Mouse (Mus musculus) midbrain, postnatal 0 days (tissue): ENCODE measurements around the gene Hmces. TPM values are rescaled to one million over a fixed set of nuclear protein-coding genes. Genes with fewer than 3 reads are reported as not detected.

Experiments used
- ATAC-seq: fragments of 200-750 bp; cut with Nextera tagmentation; 2 replicates; pipeline ENCODE4 v1.8.0; 2017; ENCODE audit warnings: moderate number of reproducible peaks, mild to moderate bottlenecking, moderate TSS enrichment, moderate library complexity; ENCODE audit not compliant: low FRiP score
- DNase-seq: peaks from one replicate; pipeline ENCODE4 v3.0.0-alpha.2; 2015; ENCODE audit warnings: low spot score
- H3K27ac ChIP-seq: fragments of 300-500 bp; sonication (generic); 2 replicates; pipeline ENCODE4 v1.5.1; 2014; ENCODE audit warnings: low read depth, mild to moderate bottlenecking, low read length, mixed read lengths
- H3K27me3 ChIP-seq: fragments of 300-500 bp; sonication (generic); 2 replicates; pipeline ENCODE4 v1.6.1; 2014; ENCODE audit warnings: low read length, control low read depth, mixed read lengths; ENCODE audit not compliant: insufficient read depth
- H3K36me3 ChIP-seq: fragments of 300-500 bp; sonication (generic); 2 replicates; pipeline ENCODE4 v1.6.1; 2014; ENCODE audit warnings: low read length, control low read depth, mixed read lengths; ENCODE audit not compliant: insufficient read depth
- H3K4me1 ChIP-seq: fragments of 300-500 bp; sonication (generic); 2 replicates; pipeline ENCODE4 v1.6.1; 2014; ENCODE audit warnings: mild to moderate bottlenecking, control low read depth, antibody characterized with exemption, low read length, mixed read lengths; ENCODE audit not compliant: insufficient read depth
- H3K4me2 ChIP-seq: fragments of 300-500 bp; sonication (generic); 2 replicates; pipeline ENCODE4 v1.6.1; 2014; ENCODE audit warnings: low read depth, mild to moderate bottlenecking, low read length, mixed read lengths; ENCODE audit not compliant: poor library complexity, severe bottlenecking
- H3K4me3 ChIP-seq: fragments of 300-500 bp; sonication (generic); 2 replicates; pipeline ENCODE4 v1.5.1; 2014; ENCODE audit warnings: low read depth, mild to moderate bottlenecking, low read length, moderate library complexity
- H3K9ac ChIP-seq: fragments of 300-500 bp; sonication (generic); replicated peaks from 2 replicates; pipeline ENCODE4 v1.6.1; 2014; ENCODE audit warnings: mild to moderate bottlenecking, low read length, moderate library complexity, mixed read lengths; ENCODE audit not compliant: poor library complexity, severe bottlenecking
- H3K9me3 ChIP-seq: fragments of 300-500 bp; sonication (generic); 2 replicates; pipeline ENCODE4 v1.6.1; 2016; ENCODE audit warnings: low read length, control low read depth
- CTCF ChIP-seq: IDR thresholded peaks from 2 replicates; pipeline ENCODE4 v1.5.1; 2016; ENCODE audit warnings: antibody characterized with exemption, mild to moderate bottlenecking
- WGBS: fragments of 180-500 bp; shearing (Covaris S2); extraction: QIAGEN DNeasy Blood & Tissue Kit; methylation state at CpG from one replicate; pipeline ENCODE4 v1.1.7; 2014; 5-methylcytosine and 5-hydroxymethylcytosine counted together
- polyA plus RNA-seq: library from polyadenylated mRNA; unstranded; fragments of >200 nt; fragmentation: Nextera tagmentation; extraction: Ambion mirVana; gene quantifications from 2 replicates; pipeline ENCODE4 v1.2.1, GENCODE M21; 2015
- total RNA-seq: library from RNA; depleted of rRNA; stranded (reverse); fragments of >200 nt; gene quantifications from 2 replicates; pipeline ENCODE4 v1.2.3, GENCODE M21; 2014

Gene Hmces
- total and polyA plus RNA-seq, 2 experiments from 2014 or later: 33.0 to 35.5 TPM

- Histone ChIP-seq H3K4me3 (no peak overlapping the region), H3K4me2 (no peak overlapping the region), H3K27me3 (no peaks in the 10 kb centered on the region), H3K9me3 (no peaks in the 10 kb centered on the region), H3K9ac (no peak overlapping the region), H3K36me3 (peaks cover 73% of the 10 kb centered on the region), H3K4me1 (no peaks in the 10 kb centered on the region), H3K27ac (no peak overlapping the region)
- DNase-seq (no peak), ATAC-seq (no peak)
- 98% methylated on average over 10 of the region's 10 CpGs for WGBS
- TF ChIP-seq CTCF: no peak
Measured at GRCm38 (mm10) chr6:87898028-87898427, 15.7 kb upstream of the Hmces start.

DNA sequence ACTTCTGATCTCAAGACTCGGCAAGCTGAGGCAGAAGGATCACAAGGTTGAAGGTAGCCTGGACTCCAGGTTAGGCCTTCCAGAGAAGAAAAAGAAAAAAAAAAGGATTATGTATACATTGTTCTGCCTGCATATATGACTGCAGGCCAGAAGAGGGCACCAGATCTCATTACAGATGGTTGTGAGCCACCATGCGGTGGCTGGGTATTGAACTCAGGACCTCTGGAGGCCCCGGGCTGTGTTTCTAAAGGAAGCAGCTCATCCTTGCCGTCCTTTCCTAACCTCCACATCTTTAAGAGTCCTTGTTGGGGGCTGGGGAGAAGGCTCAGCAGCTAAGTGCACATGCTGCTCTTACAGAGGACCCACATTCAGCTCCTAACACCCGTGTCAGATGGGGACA is 7.1 kb upstream of the Hmces start:
- no peak overlapping the region for H3K9ac ChIP-seq
- no peak for DNase-seq
- no peak for ATAC-seq
- H3K9me3 ChIP-seq: no peaks in the 10 kb centered on the region
- H3K4me3 ChIP-seq: no peak overlapping the region
- no peaks in the 10 kb centered on the region for H3K27me3 ChIP-seq
- peak; percentile 68 for TF ChIP-seq CTCF
- H3K27ac ChIP-seq: no peak overlapping the region
- H3K4me1 ChIP-seq: no peaks in the 10 kb centered on the region
- H3K4me2 ChIP-seq: no peak overlapping the region
- peaks cover 83% of the 10 kb centered on the region for H3K36me3 ChIP-seq
- WGBS: 66% methylated on average over 5 of the region's 5 CpGs

GRCm38 (mm10) chr6:87909181-87909580 is 4.6 kb upstream of the Hmces start:
- DNase-seq: no peak
- Histone ChIP-seq H3K27ac (no peak overlapping the region), H3K36me3 (peaks cover 81% of the 10 kb centered on the region), H3K4me1 (no peaks in the 10 kb centered on the region), H3K9me3 (no peaks in the 10 kb centered on the region), H3K4me3 (no peak overlapping the region), H3K27me3 (no peaks in the 10 kb centered on the region), H3K4me2 (no peak overlapping the region), H3K9ac (no peak overlapping the region; the same call in 1 of the 2 replicates)
- ATAC-seq: no peak
- WGBS: 87% methylated on average over 6 of the region's 6 CpGs
- no peak for TF ChIP-seq CTCF

- H3K4me2 ChIP-seq: no peak overlapping the region
- H3K9ac ChIP-seq: no peak overlapping the region
- 92% methylated on average over 6 of the region's 6 CpGs for WGBS
- no peaks in the 10 kb centered on the region for H3K27me3 ChIP-seq
- no peak overlapping the region for H3K4me3 ChIP-seq
- no peak for DNase-seq
- H3K9me3 ChIP-seq: no peaks in the 10 kb centered on the region
- no peak for TF ChIP-seq CTCF
- ATAC-seq: no peak
- peaks cover 62% of the 10 kb centered on the region for H3K36me3 ChIP-seq
- H3K4me1 ChIP-seq: peaks cover 5% of the 10 kb centered on the region
- no peak overlapping the region for H3K27ac ChIP-seq
Measured at GRCm38 (mm10) chr6:87911559-87911958, 2.2 kb upstream of the Hmces start.

DNA sequence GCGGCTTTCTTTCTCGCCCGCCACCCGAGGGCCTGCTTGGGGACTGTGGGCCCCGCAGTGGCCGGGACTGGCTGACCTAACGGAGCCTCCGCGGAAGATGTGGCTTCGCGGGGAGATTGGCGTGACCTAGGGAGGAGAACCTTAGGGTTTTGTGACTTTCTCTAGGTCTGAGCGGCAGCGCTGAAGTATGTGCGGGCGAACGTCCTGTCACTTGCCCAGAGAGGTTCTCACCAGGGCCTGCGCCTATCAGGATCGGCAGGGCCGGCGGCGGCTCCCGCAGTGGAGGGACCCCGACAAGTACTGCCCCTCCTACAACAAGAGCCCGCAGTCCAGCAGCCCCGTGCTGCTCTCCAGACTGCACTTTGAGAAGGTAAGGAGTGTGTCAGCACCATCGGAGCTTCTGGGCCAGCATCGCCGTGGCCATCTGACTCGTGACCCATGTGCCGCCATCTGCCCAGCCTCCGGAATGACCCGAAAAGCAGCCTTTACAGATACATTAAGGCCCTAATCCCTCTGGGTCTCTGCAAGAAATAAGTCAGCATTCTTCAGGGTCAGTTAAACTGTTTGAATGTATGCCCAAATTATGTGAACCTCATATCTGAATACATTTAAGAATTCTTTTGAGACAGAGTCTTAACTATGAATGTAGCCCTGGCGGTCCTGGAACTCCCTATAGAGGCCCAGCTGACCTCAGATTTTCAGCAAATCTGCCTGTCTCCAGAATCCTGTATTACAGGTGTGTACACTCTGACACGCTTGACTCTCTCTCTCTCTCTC is 779 bp downstream of the Hmces start:
- Histone ChIP-seq H3K27ac (peak overlapping the region; percentile 70), H3K27me3 (no peaks in the 10 kb centered on the region), H3K4me2 (peak overlapping the region; percentile 83), H3K9ac (peak overlapping the region; percentile 84), H3K36me3 (peaks cover 40% of the 10 kb centered on the region), H3K4me3 (peak overlapping the region; percentile 83), H3K9me3 (no peaks in the 10 kb centered on the region), H3K4me1 (peaks cover 5% of the 10 kb centered on the region)
- ATAC-seq: peak; percentile 55
- TF ChIP-seq CTCF: no peak
- peak; percentile 27 for DNase-seq
- WGBS: 3% methylated on average over 35 of the region's 35 CpGs

GRCm38 (mm10) chr6:87915939-87916338 is 2.2 kb downstream of the Hmces start:
- Histone ChIP-seq H3K4me1 (peaks cover 5% of the 10 kb centered on the region), H3K4me3 (no peak overlapping the region), H3K27ac (no peak overlapping the region), H3K4me2 (no peak overlapping the region), H3K36me3 (peaks cover 37% of the 10 kb centered on the region), H3K9me3 (no peaks in the 10 kb centered on the region), H3K27me3 (no peaks in the 10 kb centered on the region), H3K9ac (no peak overlapping the region)
- WGBS: 89% methylated on average over 5 of the region's 5 CpGs
- no peak for TF ChIP-seq CTCF
- DNase-seq: no peak
- no peak for ATAC-seq
